Mouse (Mus musculus) heart, postnatal 0 days (tissue): ENCODE data around the gene Gchfr.

Experiments
- CTCF ChIP-seq: IDR thresholded peaks from 2 replicates; pipeline ENCODE4 v1.5.1; 2016; ENCODE audit warnings: antibody characterized with exemption, control low read depth, low read depth
- EP300 ChIP-seq: IDR thresholded peaks from 2 replicates; pipeline ENCODE4 v1.6.1; 2016; ENCODE audit warnings: antibody characterized with exemption, low read depth

DNA sequence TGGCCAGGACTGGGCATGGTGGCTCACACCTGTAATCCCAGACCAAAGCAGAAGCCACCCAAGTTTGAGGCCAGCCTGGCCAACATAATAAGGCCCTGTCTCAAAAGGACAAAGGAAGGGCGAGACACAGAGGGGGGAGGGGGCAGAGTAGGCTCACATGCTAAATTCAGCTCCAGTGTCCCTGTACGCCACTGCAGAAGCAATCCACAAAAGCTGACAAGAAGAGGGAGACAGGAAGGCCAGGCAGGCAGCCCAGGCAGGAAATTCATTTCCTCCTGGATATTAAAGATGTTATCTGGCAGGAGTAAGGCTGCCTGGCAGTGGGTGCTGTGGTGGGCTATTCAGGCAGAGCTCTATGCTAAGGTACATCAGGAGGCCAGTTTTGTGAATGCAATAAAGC lies 6.3 kb upstream of the Gchfr start:
- TF ChIP-seq CTCF (no peak), EP300 (no peak)
